Mouse (Mus musculus) heart, postnatal 0 days (tissue): ENCODE data around the gene Sirpa. TPM values are rescaled to one million over a fixed set of nuclear protein-coding genes. Genes with fewer than 3 reads are reported as not detected.
A peak's percentile ranks its signal among the peaks of the same experiment; 100 is the strongest.

Source experiments
- ATAC-seq: fragments of 200-750 bp; cut with Nextera tagmentation; 2 replicates; pipeline ENCODE4 v1.8.0; 2017; ENCODE audit warnings: low read depth, moderate number of reproducible peaks, moderate library complexity; ENCODE audit not compliant: insufficient read depth
- DNase-seq: peaks from one replicate; pipeline ENCODE4 v3.0.0-alpha.2; 2016; ENCODE audit warnings: low spot score
- H3K27ac ChIP-seq: fragments of 300-500 bp; sonication (generic); 2 replicates; pipeline ENCODE4 v1.5.1; 2014; ENCODE audit warnings: low read depth, mild to moderate bottlenecking
- H3K27me3 ChIP-seq: fragments of 300-500 bp; sonication (generic); 2 replicates; pipeline ENCODE4 v1.6.1; 2014; ENCODE audit warnings: low read length, mixed read lengths; ENCODE audit not compliant: control insufficient read depth, insufficient read depth
- H3K36me3 ChIP-seq: fragments of 300-500 bp; sonication (generic); replicated peaks from 2 replicates; pipeline ENCODE4 v1.6.1; 2014; ENCODE audit warnings: low read length, mixed read lengths; ENCODE audit not compliant: control insufficient read depth, insufficient read depth
- H3K4me1 ChIP-seq: fragments of 300-500 bp; sonication (generic); 2 replicates; pipeline ENCODE4 v1.6.1; 2014; ENCODE audit warnings: antibody characterized with exemption; ENCODE audit not compliant: control insufficient read depth, insufficient read depth
- H3K4me2 ChIP-seq: fragments of 300-500 bp; sonication (generic); 2 replicates; pipeline ENCODE4 v1.6.1; 2014; ENCODE audit warnings: low read depth, mild to moderate bottlenecking, low read length, moderate library complexity
- H3K4me3 ChIP-seq: fragments of 300-500 bp; sonication (generic); 2 replicates; pipeline ENCODE4 v1.5.1; 2014; ENCODE audit warnings: low read depth, low read length
- H3K9ac ChIP-seq: fragments of 300-500 bp; sonication (generic); replicated peaks from 2 replicates; pipeline ENCODE4 v1.6.1; 2014; ENCODE audit warnings: low read depth, low read length, mixed read lengths
- H3K9me3 ChIP-seq: fragments of 300-500 bp; sonication (generic); replicated peaks from 2 replicates; pipeline ENCODE4 v1.6.1; 2016; ENCODE audit warnings: low read length; ENCODE audit not compliant: control insufficient read depth
- CTCF ChIP-seq: IDR thresholded peaks from 2 replicates; pipeline ENCODE4 v1.5.1; 2016; ENCODE audit warnings: antibody characterized with exemption, control low read depth, low read depth
- EP300 ChIP-seq: IDR thresholded peaks from 2 replicates; pipeline ENCODE4 v1.6.1; 2016; ENCODE audit warnings: antibody characterized with exemption, low read depth
- WGBS: fragments of 180-500 bp; shearing (Covaris S2); extraction: QIAGEN DNeasy Blood & Tissue Kit; methylation state at CpG from one replicate; pipeline ENCODE4 v1.1.7; 2014; 5-methylcytosine and 5-hydroxymethylcytosine counted together
- polyA plus RNA-seq: library from polyadenylated mRNA; unstranded; fragments of >200 nt; fragmentation: Nextera tagmentation; extraction: Ambion mirVana; gene quantifications from 2 replicates; pipeline ENCODE4 v1.2.1, GENCODE M21; 2015
- total RNA-seq: library from RNA; depleted of rRNA; stranded (reverse); fragments of >200 nt; gene quantifications from 2 replicates; pipeline ENCODE4 v1.2.3, GENCODE M21; 2014; ENCODE audit warnings: low replicate concordance

Gene Sirpa
- total and polyA plus RNA-seq, 2 experiments from 2014 or later: 10.8 to 43.9 TPM

GRCm38 (mm10) chr2:129660020-129660419, 67.4 kb downstream of the Sirpa start:
- no peak overlapping the region for H3K4me2 ChIP-seq
- H3K9me3 ChIP-seq: no peaks in the 10 kb centered on the region
- H3K4me1 ChIP-seq: no peaks in the 10 kb centered on the region
- H3K36me3 ChIP-seq: no peaks in the 10 kb centered on the region
- WGBS: 50% methylated on average over 6 of the region's 6 CpGs
- no peak for TF ChIP-seq EP300
- peak; percentile 52 for TF ChIP-seq CTCF
- no peak overlapping the region for H3K9ac ChIP-seq
- ATAC-seq (peak; percentile 41; the same call in 1 of the 2 replicates), DNase-seq (no peak)
- H3K4me3 ChIP-seq: no peak overlapping the region
- no peak overlapping the region for H3K27ac ChIP-seq
- no peaks in the 10 kb centered on the region for H3K27me3 ChIP-seq

DNA sequence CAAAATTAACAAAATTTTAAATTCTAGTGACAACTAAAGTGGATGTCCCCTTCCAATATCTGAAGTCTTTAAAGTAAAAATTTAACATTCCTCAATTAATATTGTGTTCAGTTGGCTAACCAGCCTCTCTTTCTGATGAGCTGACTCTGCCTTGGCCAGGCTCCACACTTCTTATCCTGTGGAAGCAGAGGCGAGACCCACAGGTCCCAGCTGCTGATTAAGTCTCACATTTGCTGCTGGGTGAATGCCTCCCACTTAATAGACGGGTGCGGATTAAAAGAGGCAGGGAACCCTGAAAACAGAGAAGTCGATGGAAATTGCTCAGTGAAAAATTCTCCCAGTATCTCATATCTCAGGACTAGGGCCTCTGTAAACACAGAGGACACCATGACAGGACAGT, 69.8 kb downstream of the Sirpa start:
- Histone ChIP-seq H3K9me3 (no peaks in the 10 kb centered on the region), H3K4me1 (no peaks in the 10 kb centered on the region), H3K27ac (no peak overlapping the region), H3K4me3 (no peak overlapping the region), H3K36me3 (no peaks in the 10 kb centered on the region), H3K9ac (no peak overlapping the region), H3K4me2 (no peak overlapping the region), H3K27me3 (no peaks in the 10 kb centered on the region)
- 34% methylated on average over 4 of the region's 4 CpGs for WGBS
- no peak for DNase-seq
- no peak for ATAC-seq
- no peak for TF ChIP-seq CTCF
- no peak for TF ChIP-seq EP300

DNA sequence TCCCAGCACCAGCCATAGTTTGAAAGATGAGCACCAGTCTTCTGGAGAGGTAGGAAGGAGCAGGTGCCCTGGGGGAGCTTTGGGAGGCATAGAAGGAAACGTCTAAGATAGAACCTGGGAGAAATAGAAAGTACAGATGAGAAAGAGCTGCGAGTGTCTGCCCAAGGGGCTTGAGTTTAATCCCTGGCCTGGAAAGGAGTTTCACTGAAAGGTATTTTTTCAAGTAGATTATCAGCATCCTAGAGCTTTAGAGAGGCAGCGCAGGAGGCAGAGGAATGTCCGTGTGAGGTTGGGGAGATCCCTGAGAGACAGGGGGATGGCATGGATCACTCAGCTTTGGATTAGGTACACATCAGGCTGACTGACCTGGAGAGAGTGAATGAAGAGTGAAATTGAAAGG, 79.3 kb downstream of the Sirpa start:
- Histone ChIP-seq H3K36me3 (no peaks in the 10 kb centered on the region), H3K4me2 (no peak overlapping the region), H3K9me3 (no peaks in the 10 kb centered on the region), H3K9ac (no peak overlapping the region), H3K27ac (no peak overlapping the region), H3K4me3 (no peak overlapping the region), H3K27me3 (no peaks in the 10 kb centered on the region), H3K4me1 (no peaks in the 10 kb centered on the region)
- TF ChIP-seq EP300 (no peak), CTCF (no peak)
- 56% methylated on average over 4 of the region's 4 CpGs for WGBS
- DNase-seq: no peak
- ATAC-seq: no peak

DNA sequence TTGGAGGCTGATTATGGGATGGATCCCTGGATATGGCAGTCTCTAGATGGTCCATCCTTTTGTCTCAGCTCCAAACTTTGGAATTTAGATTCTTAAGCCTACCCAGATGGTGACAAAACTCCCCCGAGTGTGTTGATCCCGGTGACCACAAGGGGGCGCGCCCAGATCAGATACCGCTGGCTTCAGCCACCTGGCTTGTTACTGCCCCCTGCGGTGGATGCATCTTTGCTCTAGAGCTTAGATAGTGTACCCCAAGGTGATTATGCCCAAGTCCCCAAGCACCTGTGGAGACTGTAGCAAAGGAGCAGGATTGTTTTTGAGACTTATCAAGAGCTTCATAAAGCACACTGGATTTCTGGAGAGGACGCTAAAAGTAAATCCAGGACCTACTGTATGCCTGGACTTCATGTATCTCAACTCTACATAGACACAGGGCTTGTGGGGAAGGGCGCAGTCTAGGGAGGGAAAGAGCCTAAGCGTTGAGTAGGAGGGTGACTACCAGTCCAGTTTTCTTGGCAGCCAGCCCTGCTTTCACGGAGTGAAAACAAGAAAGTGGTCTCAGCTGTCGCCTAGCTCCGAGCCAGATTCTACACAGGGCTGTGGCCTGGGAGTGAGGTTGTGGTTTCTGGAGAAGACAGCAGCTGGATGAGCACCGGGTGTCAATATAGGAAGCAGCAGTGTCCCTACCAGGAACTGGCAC, 82.5 kb downstream of the Sirpa start:
- H3K9me3 ChIP-seq: no peaks in the 10 kb centered on the region
- TF ChIP-seq EP300 (no peak), CTCF (peak; percentile 96)
- no peak overlapping the region for H3K9ac ChIP-seq
- H3K27me3 ChIP-seq: no peaks in the 10 kb centered on the region
- no peak overlapping the region for H3K27ac ChIP-seq
- no peaks in the 10 kb centered on the region for H3K4me1 ChIP-seq
- ATAC-seq: peak; percentile 60; the same call in 1 of the 2 replicates
- 27% methylated on average over 13 of the region's 13 CpGs for WGBS
- peak; percentile 74 for DNase-seq
- no peak overlapping the region for H3K4me2 ChIP-seq
- H3K36me3 ChIP-seq: no peaks in the 10 kb centered on the region
- no peak overlapping the region for H3K4me3 ChIP-seq

- Histone ChIP-seq H3K4me3 (no peak overlapping the region), H3K36me3 (no peaks in the 10 kb centered on the region), H3K27ac (no peak overlapping the region), H3K9me3 (no peaks in the 10 kb centered on the region), H3K27me3 (no peaks in the 10 kb centered on the region), H3K4me1 (no peaks in the 10 kb centered on the region), H3K4me2 (no peak overlapping the region), H3K9ac (no peak overlapping the region)
- WGBS: 72% methylated on average over 2 of the region's 2 CpGs
- DNase-seq (no peak), ATAC-seq (no peak)
- TF ChIP-seq EP300 (no peak), CTCF (no peak)
These were observed 85.0 kb downstream of the Sirpa start for GRCm38 (mm10) chr2:129677664-129678063.

DNA sequence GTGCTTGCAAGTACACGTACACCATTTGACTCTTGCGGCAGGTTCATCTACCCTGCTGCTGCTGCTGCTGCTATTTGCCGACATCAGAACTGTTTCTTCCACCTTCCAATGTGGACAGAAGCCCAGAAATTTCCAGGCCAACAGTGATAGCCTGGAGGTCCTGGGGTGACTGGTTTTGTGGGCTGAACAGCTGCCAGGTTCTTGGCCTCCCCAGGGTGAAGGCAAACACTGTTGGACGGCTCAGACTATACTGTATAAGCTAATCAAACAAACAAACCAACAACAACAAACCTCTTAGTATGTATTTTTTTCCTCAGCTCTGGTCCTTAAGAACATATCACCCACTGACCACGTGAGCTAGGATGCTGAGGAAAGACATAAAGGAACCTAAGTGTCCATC, 86.4 kb downstream of the Sirpa start:
- no peak for DNase-seq
- H3K27ac ChIP-seq: no peak overlapping the region
- H3K4me1 ChIP-seq: no peaks in the 10 kb centered on the region
- WGBS: 68% methylated on average over 5 of the region's 5 CpGs
- H3K36me3 ChIP-seq: no peaks in the 10 kb centered on the region
- H3K27me3 ChIP-seq: no peaks in the 10 kb centered on the region
- no peak overlapping the region for H3K9ac ChIP-seq
- TF ChIP-seq CTCF: no peak
- TF ChIP-seq EP300: no peak
- H3K4me2 ChIP-seq: no peak overlapping the region
- H3K4me3 ChIP-seq: no peak overlapping the region
- no peak for ATAC-seq
- H3K9me3 ChIP-seq: no peaks in the 10 kb centered on the region
